Mouse (Mus musculus): Measurements from ENCODE around the gene Hc. TPM values are rescaled to one million over a fixed set of nuclear protein-coding genes. Genes with fewer than 3 reads are reported as not detected.

Hc gene
- polyA plus RNA-seq (2015; fragmentation: Nextera tagmentation; extraction: Ambion mirVana), result 0.76 and 2.1 TPM in 2 replicates

DNA sequence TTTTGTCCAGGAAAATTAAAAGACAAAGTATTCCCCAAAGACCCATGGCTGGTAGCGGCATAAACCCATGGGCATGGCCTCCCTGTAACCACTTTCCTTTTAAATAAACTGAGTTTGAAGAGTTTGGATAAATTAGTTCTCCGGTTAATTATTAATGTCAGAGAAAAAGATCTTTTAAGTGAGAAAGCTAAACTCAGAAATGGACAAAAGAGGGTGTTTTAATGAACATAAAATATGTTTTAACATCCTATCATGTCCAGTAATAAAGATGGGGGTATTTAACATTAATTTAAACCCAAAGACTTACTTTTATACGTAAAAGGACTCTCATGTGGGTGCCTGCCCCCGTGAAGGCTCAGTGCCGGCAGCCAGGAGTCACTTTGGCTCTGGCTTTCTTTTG, at the start of gene Hc:
Hc (minus strand) TSS at position 101 of the 400 bp plus-strand sequence.
- H3K4me3 ChIP-seq (replicated peaks), result no peak within 1 kb of the TSS
- no peak within 1 kb of the TSS for H3K27ac ChIP-seq
- no peaks in the 10 kb centered on the region for H3K27me3 ChIP-seq (replicated peaks)
- no peak within 1 kb of the TSS for H3K9ac ChIP-seq
- no peaks in the 10 kb centered on the region for H3K36me3 ChIP-seq
- no peaks in the 10 kb centered on the region for H3K9me3 ChIP-seq
- WGBS, result 70% methylated on average over 5 of the region's 5 CpGs
- no peaks in the 10 kb centered on the region for H3K4me1 ChIP-seq
- H3K4me2 ChIP-seq, result no peak within 1 kb of the TSS
- no peak for ATAC-seq (ENCODE audit: insufficient read depth, low FRiP score, low read depth)

DNA sequence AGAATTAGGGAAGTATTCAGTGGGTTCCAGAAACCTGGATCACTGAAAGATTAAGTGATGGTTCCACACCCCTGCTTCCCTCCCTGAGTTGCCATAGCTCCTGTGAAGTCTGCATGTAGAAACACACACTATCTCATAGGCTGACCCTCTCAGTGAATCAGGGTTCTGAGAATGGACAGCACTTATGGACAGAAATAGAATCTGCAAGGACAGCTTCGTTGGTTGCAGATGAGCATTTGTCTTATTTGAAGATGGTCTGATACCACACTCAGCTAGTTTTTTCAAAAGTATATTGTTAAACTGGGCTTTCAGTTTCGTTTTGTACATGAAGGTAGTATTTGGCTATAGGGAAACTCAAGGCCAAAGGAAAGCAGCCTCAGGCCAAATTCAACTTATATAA, 49.3 kb upstream of the Hc start:
- no peak overlapping the region for H3K4me3 ChIP-seq (replicated peaks)

DNA sequence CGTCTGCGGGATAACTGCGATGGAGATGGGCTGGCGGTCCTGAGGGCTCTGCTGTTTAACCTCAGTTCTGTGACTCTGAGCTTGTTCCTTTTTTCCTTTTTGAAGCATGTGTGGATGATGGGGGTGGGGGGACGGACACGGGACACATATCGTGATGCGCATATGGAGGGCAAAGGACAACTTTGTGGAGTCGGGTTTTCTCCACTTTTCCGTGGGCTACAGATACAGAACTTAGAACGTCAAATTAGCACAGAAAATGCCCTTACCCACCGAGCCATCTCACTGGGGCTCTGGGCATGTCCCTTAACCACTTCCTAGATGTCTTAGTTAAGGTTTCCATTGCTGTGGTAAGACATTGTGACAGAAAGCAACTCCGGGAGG, 48.7 kb upstream of the Hc start:
- Histone ChIP-seq H3K9ac (peak overlapping the region; percentile 56), H3K4me2 (peak overlapping the region; percentile 75), H3K9me3 (no peaks in the 10 kb centered on the region), H3K27me3 (replicated peaks) (no peaks in the 10 kb centered on the region), H3K4me3 (replicated peaks) (peak overlapping the region; percentile 90), H3K36me3 (no peaks in the 10 kb centered on the region), H3K4me1 (no peaks in the 10 kb centered on the region), H3K27ac (no peak overlapping the region)
- 2% methylated on average over 13 of the region's 13 CpGs for WGBS
- no peak for ATAC-seq (ENCODE audit: insufficient read depth, low FRiP score, low read depth)

More for the DNA sequence above, 49.3 kb upstream of the Hc start:
- Histone ChIP-seq H3K36me3 (no peaks in the 10 kb centered on the region), H3K9me3 (no peaks in the 10 kb centered on the region), H3K27me3 (replicated peaks) (no peaks in the 10 kb centered on the region), H3K4me1 (no peaks in the 10 kb centered on the region), H3K27ac (no peak overlapping the region), H3K4me2 (no peak overlapping the region), H3K9ac (no peak overlapping the region)
- no peak for ATAC-seq (ENCODE audit: insufficient read depth, low FRiP score, low read depth)
- 65% methylated on average over 2 of the region's 2 CpGs for WGBS

DNA sequence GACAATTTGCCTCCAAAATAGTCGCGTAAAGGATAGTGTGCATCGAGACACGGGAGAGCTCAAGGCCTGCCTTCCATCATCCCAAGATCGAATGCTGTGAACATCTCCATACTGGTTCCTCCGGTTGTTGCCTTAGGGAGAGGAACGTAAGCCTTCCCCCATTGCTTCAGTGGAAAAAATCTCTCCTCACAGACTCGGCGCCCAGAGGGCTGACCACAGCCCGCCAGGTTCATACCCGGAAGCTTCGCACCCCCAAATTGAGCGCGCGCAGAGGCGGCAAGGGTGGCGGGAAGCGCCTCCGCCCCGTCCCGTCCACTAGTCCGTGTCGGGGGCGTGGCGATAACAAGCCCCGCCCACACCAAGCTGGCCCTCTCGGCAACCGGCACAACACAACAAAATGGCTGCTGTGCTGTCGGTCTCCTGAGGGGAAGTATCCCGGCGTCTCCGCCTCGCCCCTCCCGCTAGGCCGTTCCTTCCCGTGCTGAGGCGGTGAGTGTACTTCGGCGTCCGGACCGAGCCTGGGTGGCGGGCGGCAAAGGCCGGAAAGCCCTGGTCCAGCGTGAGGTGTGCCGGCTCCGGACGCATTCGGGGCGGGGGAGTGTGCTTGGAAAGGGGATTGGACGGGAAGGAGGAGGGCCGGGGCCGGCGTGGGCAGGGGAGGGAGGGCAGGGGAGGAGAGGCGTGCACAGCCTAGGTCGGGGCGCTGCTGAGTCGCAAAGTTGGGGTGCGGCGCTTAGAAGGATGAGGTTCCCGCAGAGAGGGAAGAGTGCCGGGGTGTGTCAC, 48.1 kb upstream of the Hc start, which contains the start of gene Cntrl:
Cntrl (plus strand) TSS at position 352 of the 783 bp plus-strand sequence.
- WGBS, result under 1% methylated on average over 62 of the region's 62 CpGs
- Histone ChIP-seq H3K9me3 (no peaks in the 10 kb centered on the region), H3K9ac (peak within 1 kb of the TSS; percentile 56), H3K4me3 (replicated peaks) (peak within 1 kb of the TSS; percentile 90), H3K4me2 (peak within 1 kb of the TSS; percentile 75), H3K36me3 (no peaks in the 10 kb centered on the region), H3K27ac (peak within 1 kb of the TSS; percentile 89), H3K4me1 (no peaks in the 10 kb centered on the region), H3K27me3 (replicated peaks) (no peaks in the 10 kb centered on the region)
- ATAC-seq (ENCODE audit: insufficient read depth, low FRiP score, low read depth), result peak; percentile 98

DNA sequence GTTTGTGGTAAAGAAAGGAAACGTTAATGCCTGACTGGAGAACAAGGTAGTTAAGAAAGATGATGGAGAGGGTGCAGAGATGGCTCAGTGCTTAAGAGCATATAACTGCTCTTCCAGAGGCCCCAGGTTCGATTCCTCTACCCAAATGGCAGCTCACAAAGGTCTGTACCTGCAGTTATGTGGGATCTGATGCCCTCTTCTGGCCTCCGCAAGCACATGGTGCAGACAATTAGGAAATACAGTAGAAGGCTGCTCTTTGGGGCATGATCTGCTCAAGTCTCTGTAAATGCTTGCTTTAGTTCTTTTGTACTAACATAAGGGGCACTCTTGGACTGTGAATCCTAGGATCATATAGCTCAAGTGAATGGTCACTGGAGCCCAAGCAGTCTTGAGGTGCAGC, 47.5 kb upstream of the Hc start:
- no peak; the same call in 1 of the 2 replicates for ATAC-seq (ENCODE audit: insufficient read depth, low FRiP score, low read depth)
- Histone ChIP-seq H3K36me3 (no peaks in the 10 kb centered on the region), H3K9me3 (no peaks in the 10 kb centered on the region), H3K4me3 (replicated peaks) (peak overlapping the region; percentile 90), H3K4me2 (peak overlapping the region; percentile 75), H3K9ac (peak overlapping the region; percentile 8; the same call in 1 of the 2 replicates), H3K4me1 (no peaks in the 10 kb centered on the region), H3K27me3 (replicated peaks) (no peaks in the 10 kb centered on the region), H3K27ac (peak overlapping the region; percentile 89)
- WGBS, result 21% methylated on average over 3 of the region's 3 CpGs

DNA sequence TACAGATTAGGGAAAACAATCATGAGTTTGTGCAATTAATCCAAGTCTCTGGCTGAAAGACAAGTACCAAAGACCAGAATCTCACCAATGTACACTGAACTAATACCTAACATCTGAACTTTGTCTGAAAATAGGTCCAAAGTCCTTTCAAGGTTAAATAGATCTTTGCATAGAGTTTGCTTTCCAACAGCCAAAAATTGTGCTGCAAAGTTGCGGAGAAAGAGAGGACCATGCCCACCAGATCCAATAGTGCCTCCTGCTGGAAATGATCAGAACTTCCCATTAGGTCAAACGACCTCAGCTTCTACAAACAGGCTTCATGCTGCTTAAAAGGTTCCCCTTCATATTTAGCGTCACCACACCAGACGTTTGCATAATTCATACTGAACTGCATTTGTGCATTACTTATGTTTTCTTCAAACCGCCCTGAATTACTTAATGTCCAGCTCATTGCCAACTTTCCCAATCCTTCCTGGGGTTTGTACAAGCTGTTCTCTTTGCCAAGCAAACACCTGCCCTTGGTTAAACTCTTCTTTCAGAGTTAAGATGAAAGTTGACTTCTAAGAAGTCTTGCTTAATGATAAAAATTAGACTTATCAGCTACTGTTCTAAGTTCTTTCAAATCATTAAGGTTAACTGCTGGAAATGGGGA, 46.9 kb upstream of the Hc start:
- no peak for ATAC-seq (ENCODE audit: insufficient read depth, low FRiP score, low read depth)
- no peaks in the 10 kb centered on the region for H3K9me3 ChIP-seq
- 48% methylated on average over 5 of the region's 5 CpGs for WGBS

DNA sequence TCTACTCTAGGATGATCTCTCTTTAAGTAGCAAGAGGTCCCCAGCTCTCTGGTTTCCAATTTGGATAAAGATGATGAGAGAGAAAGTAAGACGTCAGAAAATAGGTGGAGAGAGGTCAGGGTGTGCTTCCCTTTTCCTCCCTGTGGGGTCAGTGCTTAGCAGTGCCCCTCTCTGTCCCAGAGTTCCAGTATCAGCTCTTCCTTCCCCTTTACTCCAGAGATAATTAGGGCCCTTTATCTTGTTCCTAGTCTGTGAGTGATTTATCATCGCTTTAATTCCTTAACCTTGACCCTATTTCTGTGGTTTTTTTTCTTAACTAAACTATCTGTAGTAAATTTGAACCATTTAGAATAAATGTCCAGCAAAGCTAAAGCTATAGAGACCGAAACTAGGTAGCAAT, 43.6 kb upstream of the Hc start:
- no peaks in the 10 kb centered on the region for H3K36me3 ChIP-seq
- no peak overlapping the region for H3K4me3 ChIP-seq (replicated peaks)
- H3K9ac ChIP-seq, result no peak overlapping the region
- no peak overlapping the region for H3K27ac ChIP-seq
- 48% methylated on average over 3 of the region's 3 CpGs for WGBS
- H3K9me3 ChIP-seq, result no peaks in the 10 kb centered on the region
- no peaks in the 10 kb centered on the region for H3K27me3 ChIP-seq (replicated peaks)
- ATAC-seq (ENCODE audit: insufficient read depth, low FRiP score, low read depth), result no peak
- H3K4me1 ChIP-seq, result no peaks in the 10 kb centered on the region
- H3K4me2 ChIP-seq, result no peak overlapping the region

More for the DNA sequence above, 46.9 kb upstream of the Hc start:
- H3K27me3 ChIP-seq (replicated peaks), result no peaks in the 10 kb centered on the region
- H3K36me3 ChIP-seq, result no peaks in the 10 kb centered on the region
- H3K4me1 ChIP-seq, result no peaks in the 10 kb centered on the region
- H3K4me2 ChIP-seq, result no peak overlapping the region
- no peak overlapping the region for H3K9ac ChIP-seq
- no peak overlapping the region for H3K27ac ChIP-seq
- no peak overlapping the region for H3K4me3 ChIP-seq (replicated peaks)

DNA sequence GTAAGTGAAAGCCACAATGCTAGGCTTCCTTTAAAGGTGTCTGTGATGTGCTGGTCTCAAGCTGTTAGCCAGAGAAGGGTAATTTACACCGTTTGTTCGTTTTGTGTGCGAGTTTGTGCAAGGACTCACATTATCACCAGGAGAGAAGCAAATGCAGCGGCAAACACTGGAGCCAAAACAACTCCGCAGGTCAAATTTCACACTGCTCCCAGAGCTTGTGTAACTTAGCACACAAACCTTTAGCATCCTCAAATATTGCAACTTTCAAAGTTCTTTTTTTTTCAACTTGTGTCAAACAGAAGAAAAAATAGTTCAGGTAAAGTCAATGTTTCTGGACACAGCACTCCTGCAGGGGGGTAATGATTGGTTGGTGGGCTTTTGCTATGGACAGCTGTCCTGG, 42.3 kb upstream of the Hc start:
- 55% methylated on average over 5 of the region's 5 CpGs for WGBS
- Histone ChIP-seq H3K4me2 (no peak overlapping the region), H3K36me3 (no peaks in the 10 kb centered on the region), H3K27ac (no peak overlapping the region), H3K4me1 (no peaks in the 10 kb centered on the region), H3K4me3 (replicated peaks) (no peak overlapping the region), H3K9me3 (no peaks in the 10 kb centered on the region), H3K9ac (no peak overlapping the region), H3K27me3 (replicated peaks) (no peaks in the 10 kb centered on the region)
- ATAC-seq (ENCODE audit: insufficient read depth, low FRiP score, low read depth), result no peak

DNA sequence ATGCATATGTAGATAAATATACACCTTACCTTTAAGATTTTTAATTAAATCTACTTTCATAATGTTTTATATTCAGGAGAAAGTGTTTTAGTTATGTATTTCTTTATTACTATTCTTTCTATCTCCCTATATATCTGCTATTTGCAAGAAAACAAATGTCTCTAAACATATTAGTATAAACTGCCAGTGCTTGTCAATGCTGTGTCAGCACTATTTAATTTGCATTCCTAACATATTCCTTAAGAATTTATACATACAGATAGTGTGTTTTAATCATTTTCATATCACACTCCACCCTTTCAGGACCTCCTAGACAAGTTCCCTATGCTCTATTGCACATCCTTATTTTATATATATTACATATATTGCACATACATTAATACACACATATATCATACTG, 41.5 kb upstream of the Hc start:
- Histone ChIP-seq H3K27ac (no peak overlapping the region), H3K36me3 (no peaks in the 10 kb centered on the region), H3K4me1 (no peaks in the 10 kb centered on the region), H3K9ac (no peak overlapping the region), H3K27me3 (replicated peaks) (no peaks in the 10 kb centered on the region), H3K4me2 (no peak overlapping the region), H3K9me3 (no peaks in the 10 kb centered on the region), H3K4me3 (replicated peaks) (no peak overlapping the region)
- no peak for ATAC-seq (ENCODE audit: insufficient read depth, low FRiP score, low read depth)

DNA sequence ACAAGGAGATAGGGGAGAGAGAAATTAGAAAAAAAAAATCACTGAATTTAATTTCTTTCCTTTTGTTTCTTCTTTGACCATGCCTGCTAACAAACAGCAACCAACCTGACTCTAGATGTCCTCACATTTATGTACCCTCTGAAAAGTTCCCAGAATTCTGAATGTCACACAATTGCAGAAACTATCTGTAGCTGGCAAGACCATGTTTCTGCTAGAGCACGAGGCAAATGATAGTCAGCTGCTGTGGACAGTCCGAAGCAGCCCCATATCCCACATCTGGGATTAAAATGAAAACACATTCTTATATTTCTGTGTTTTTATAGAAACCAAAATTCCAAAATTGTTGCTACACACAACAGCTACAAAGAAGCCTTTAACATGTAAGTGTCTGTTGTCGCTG, 40.2 kb upstream of the Hc start, which contains the start of gene AI182371:
AI182371 (minus strand) TSS at position 101 of the 400 bp plus-strand sequence.
- no peak within 1 kb of the TSS for H3K4me2 ChIP-seq
- 89% methylated on average over 3 of the region's 3 CpGs for WGBS
- H3K36me3 ChIP-seq, result no peaks in the 10 kb centered on the region
- no peak for ATAC-seq (ENCODE audit: insufficient read depth, low FRiP score, low read depth)
- H3K27ac ChIP-seq, result no peak within 1 kb of the TSS
- no peaks in the 10 kb centered on the region for H3K4me1 ChIP-seq
- no peak within 1 kb of the TSS for H3K4me3 ChIP-seq (replicated peaks)
- no peaks in the 10 kb centered on the region for H3K27me3 ChIP-seq (replicated peaks)
- H3K9me3 ChIP-seq, result no peaks in the 10 kb centered on the region
- no peak within 1 kb of the TSS for H3K9ac ChIP-seq

DNA sequence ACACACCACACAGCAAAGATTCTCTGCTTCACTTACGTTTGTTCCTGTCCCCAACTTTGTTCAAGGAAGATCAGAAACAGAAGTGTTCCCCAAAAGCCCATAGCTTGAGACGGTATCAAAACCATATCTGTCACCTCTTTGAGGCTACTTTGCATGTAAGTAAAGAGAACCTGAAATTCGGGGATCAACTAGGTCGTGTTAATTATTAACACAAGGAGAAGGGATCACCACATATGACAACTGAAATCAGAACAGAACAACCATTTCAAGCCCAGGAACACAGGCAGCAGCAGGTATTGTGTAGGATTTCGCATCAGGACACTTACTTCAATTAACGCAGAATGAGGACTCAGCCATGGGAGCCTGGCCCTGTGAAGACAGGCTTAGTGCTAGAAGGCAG, 39.3 kb upstream of the Hc start:
- no peak for ATAC-seq (ENCODE audit: insufficient read depth, low FRiP score, low read depth)
- H3K27ac ChIP-seq, result no peak overlapping the region
- H3K4me1 ChIP-seq, result no peaks in the 10 kb centered on the region
- H3K36me3 ChIP-seq, result no peaks in the 10 kb centered on the region
- WGBS, result 79% methylated on average over 6 of the region's 6 CpGs
- H3K9me3 ChIP-seq, result no peaks in the 10 kb centered on the region
- H3K9ac ChIP-seq, result no peak overlapping the region
- H3K4me2 ChIP-seq, result no peak overlapping the region
- H3K27me3 ChIP-seq (replicated peaks), result no peaks in the 10 kb centered on the region
- no peak overlapping the region for H3K4me3 ChIP-seq (replicated peaks)

DNA sequence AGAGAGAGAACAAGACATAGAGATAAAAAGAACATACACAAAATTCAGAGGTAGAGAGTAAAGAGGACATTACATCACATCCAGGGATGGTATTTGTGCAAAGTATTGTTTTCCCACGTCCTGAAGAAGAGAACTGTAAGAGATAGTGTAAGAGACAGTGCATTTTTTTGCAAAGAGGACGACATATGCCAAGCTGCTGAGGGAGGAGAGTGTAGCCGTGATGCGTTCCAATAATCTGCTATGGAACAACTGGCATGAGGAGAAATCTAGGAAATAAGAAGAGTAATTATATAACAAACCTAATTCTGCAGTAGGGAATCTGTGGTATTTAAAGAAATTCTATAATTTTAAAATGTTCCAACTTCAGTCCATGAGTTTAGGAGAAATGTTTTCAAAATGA, 26.2 kb upstream of the Hc start:
- H3K4me2 ChIP-seq, result no peak overlapping the region
- no peaks in the 10 kb centered on the region for H3K27me3 ChIP-seq (replicated peaks)
- ATAC-seq (ENCODE audit: insufficient read depth, low FRiP score, low read depth), result no peak
- no peak overlapping the region for H3K4me3 ChIP-seq (replicated peaks)
- 67% methylated on average over 4 of the region's 4 CpGs for WGBS
- no peak overlapping the region for H3K9ac ChIP-seq
- no peaks in the 10 kb centered on the region for H3K9me3 ChIP-seq
- H3K4me1 ChIP-seq, result no peaks in the 10 kb centered on the region
- no peaks in the 10 kb centered on the region for H3K36me3 ChIP-seq
- no peak overlapping the region for H3K27ac ChIP-seq

All from stomach, embryonic 15.5 days (tissue).